Mouse (Mus musculus): ENCODE measurements around the gene Pola1. TPM values are rescaled to one million over a fixed set of nuclear protein-coding genes. Genes with fewer than 3 reads are reported as not detected.

Gene Pola1
- polyA plus RNA-seq, 1 experiment from 2014 or later = 5.3 TPM

DNA sequence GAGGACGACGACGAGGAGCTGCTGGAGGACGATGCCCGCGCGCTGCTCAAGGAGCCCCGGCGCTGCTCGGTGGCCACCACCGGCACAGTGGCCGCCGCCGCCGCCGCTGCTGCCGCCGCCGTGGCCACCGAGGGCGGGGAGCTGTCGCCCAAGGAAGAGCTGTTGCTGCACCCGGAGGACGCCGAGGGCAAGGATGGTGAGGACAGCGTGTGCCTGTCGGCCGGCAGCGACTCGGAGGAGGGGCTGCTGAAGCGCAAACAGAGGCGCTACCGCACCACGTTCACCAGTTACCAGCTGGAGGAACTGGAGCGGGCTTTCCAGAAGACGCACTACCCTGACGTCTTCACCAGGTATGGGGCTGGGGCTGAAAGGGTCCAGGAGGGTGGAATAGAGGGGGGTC is 342.9 kb downstream of the Pola1 start:
- no peak overlapping the region for H3K9ac ChIP-seq (replicated peaks)
- no peaks in the 10 kb centered on the region for H3K36me3 ChIP-seq (replicated peaks; ENCODE audit: insufficient read depth, low read length)
- TF ChIP-seq EP300 (IDR thresholded peaks at IDR 0.05; ENCODE audit: low read depth) = no peak
- ATAC-seq = no peak
- H3K4me2 ChIP-seq (ENCODE audit: low read depth, low read length) = peak overlapping the region; percentile 65
- H3K4me1 ChIP-seq (ENCODE audit: insufficient read depth) = no peaks in the 10 kb centered on the region
- H3K9me3 ChIP-seq (ENCODE audit: low read length) = peaks cover 4% of the 10 kb centered on the region; the same call in 1 of the 2 replicates
- peaks cover 93% of the 10 kb centered on the region for H3K27me3 ChIP-seq (ENCODE audit: insufficient read depth, low read length)
- H3K4me3 ChIP-seq (ENCODE audit: low read depth, low read length) = peak overlapping the region; percentile 36
- H3K27ac ChIP-seq (ENCODE audit: low read depth) = no peak overlapping the region
- WGBS (ENCODE audit: insufficient replicate concordance) = 21% methylated on average over 26 of the region's 37 CpGs
- no peak for DNase-seq

- TF ChIP-seq EP300 (IDR thresholded peaks at IDR 0.05; ENCODE audit: low read depth) = no peak
- TF ChIP-seq CTCF (IDR thresholded peaks at IDR 0.05; ENCODE audit: low read depth) = no peak
- Histone ChIP-seq H3K4me3 (ENCODE audit: low read depth, low read length) (peak overlapping the region; percentile 36), H3K4me2 (ENCODE audit: low read depth, low read length) (peak overlapping the region; percentile 65), H3K36me3 (replicated peaks; ENCODE audit: insufficient read depth, low read length) (no peaks in the 10 kb centered on the region), H3K9ac (replicated peaks) (no peak overlapping the region), H3K4me1 (ENCODE audit: insufficient read depth) (no peaks in the 10 kb centered on the region), H3K27ac (ENCODE audit: low read depth) (no peak overlapping the region), H3K9me3 (ENCODE audit: low read length) (peaks cover 4% of the 10 kb centered on the region; the same call in 1 of the 2 replicates), H3K27me3 (ENCODE audit: insufficient read depth, low read length) (peaks cover 88% of the 10 kb centered on the region)
- no peak for DNase-seq
- WGBS (ENCODE audit: insufficient replicate concordance) = 16% methylated on average over 16 of the region's 37 CpGs
- no peak for ATAC-seq
Measured at GRCm38 (mm10) chrX:93288339-93288738, 343.6 kb downstream of the Pola1 start.

- ATAC-seq (peak; percentile 73; the same call in 1 of the 2 replicates), DNase-seq (peak; percentile 52)
- Histone ChIP-seq H3K4me2 (ENCODE audit: low read depth, low read length) (peak within 1 kb of the TSS; percentile 26; the same call in 1 of the 2 replicates), H3K4me3 (ENCODE audit: low read depth, low read length) (peak within 1 kb of the TSS; percentile 8; the same call in 1 of the 2 replicates), H3K27ac (ENCODE audit: low read depth) (no peak within 1 kb of the TSS), H3K36me3 (replicated peaks; ENCODE audit: insufficient read depth, low read length) (no peaks in the 10 kb centered on the region), H3K4me1 (ENCODE audit: insufficient read depth) (0 out of 2 replicates have a peak, but pooled peaks cover 2% of the 10 kb centered on the region), H3K27me3 (ENCODE audit: insufficient read depth, low read length) (peaks cover 91% of the 10 kb centered on the region), H3K9me3 (ENCODE audit: low read length) (peaks cover 4% of the 10 kb centered on the region; the same call in 1 of the 2 replicates), H3K9ac (replicated peaks) (no peak within 1 kb of the TSS)
- TF ChIP-seq EP300 (IDR thresholded peaks at IDR 0.05; ENCODE audit: low read depth) (no peak), CTCF (IDR thresholded peaks at IDR 0.05; ENCODE audit: low read depth) (no peak)
- 21% methylated on average over 31 of the region's 31 CpGs for WGBS (ENCODE audit: insufficient replicate concordance)
Measured at GRCm38 (mm10) chrX:93286291-93286893, 345.6 kb downstream of the Pola1 start, which contains the start of gene Arx. TSS of gene Arx (plus strand) at chrX:93286445.

GRCm38 (mm10) chrX:93285091-93285490 is 346.9 kb downstream of the Pola1 start:
- Histone ChIP-seq H3K27me3 (ENCODE audit: insufficient read depth, low read length) (peaks cover 88% of the 10 kb centered on the region), H3K36me3 (replicated peaks; ENCODE audit: insufficient read depth, low read length) (no peaks in the 10 kb centered on the region), H3K4me2 (ENCODE audit: low read depth, low read length) (no peak overlapping the region), H3K27ac (ENCODE audit: low read depth) (no peak overlapping the region), H3K9ac (replicated peaks) (no peak overlapping the region), H3K4me1 (ENCODE audit: insufficient read depth) (0 out of 2 replicates have a peak, but pooled peaks cover 2% of the 10 kb centered on the region), H3K9me3 (ENCODE audit: low read length) (peaks cover 4% of the 10 kb centered on the region; the same call in 1 of the 2 replicates), H3K4me3 (ENCODE audit: low read depth, low read length) (no peak overlapping the region)
- WGBS (ENCODE audit: insufficient replicate concordance) = 19% methylated on average over 10 of the region's 10 CpGs
- TF ChIP-seq CTCF (IDR thresholded peaks at IDR 0.05; ENCODE audit: low read depth) (no peak), EP300 (IDR thresholded peaks at IDR 0.05; ENCODE audit: low read depth) (no peak)
- ATAC-seq = no peak
- DNase-seq = no peak

GRCm38 (mm10) chrX:93281756-93282155 is 350.2 kb downstream of the Pola1 start:
- no peak for ATAC-seq
- DNase-seq = no peak
- Histone ChIP-seq H3K36me3 (replicated peaks; ENCODE audit: insufficient read depth, low read length) (no peaks in the 10 kb centered on the region), H3K27ac (ENCODE audit: low read depth) (no peak overlapping the region), H3K9me3 (ENCODE audit: low read length) (peaks cover 2% of the 10 kb centered on the region; the same call in 1 of the 2 replicates), H3K9ac (replicated peaks) (no peak overlapping the region), H3K4me3 (ENCODE audit: low read depth, low read length) (no peak overlapping the region), H3K4me2 (ENCODE audit: low read depth, low read length) (peak overlapping the region; percentile 50; the same call in 1 of the 2 replicates), H3K27me3 (ENCODE audit: insufficient read depth, low read length) (peaks cover 70% of the 10 kb centered on the region), H3K4me1 (ENCODE audit: insufficient read depth) (0 out of 2 replicates have a peak, but pooled peaks cover 2% of the 10 kb centered on the region)
- 11% methylated on average over 5 of the region's 5 CpGs for WGBS (ENCODE audit: insufficient replicate concordance)
- TF ChIP-seq EP300 (IDR thresholded peaks at IDR 0.05; ENCODE audit: low read depth) = no peak
- TF ChIP-seq CTCF (IDR thresholded peaks at IDR 0.05; ENCODE audit: low read depth) = no peak

- Histone ChIP-seq H3K36me3 (replicated peaks; ENCODE audit: insufficient read depth, low read length) (no peaks in the 10 kb centered on the region), H3K4me1 (ENCODE audit: insufficient read depth) (0 out of 2 replicates have a peak, but pooled peaks cover 2% of the 10 kb centered on the region), H3K9me3 (ENCODE audit: low read length) (no peaks in the 10 kb centered on the region), H3K9ac (replicated peaks) (no peak overlapping the region), H3K27ac (ENCODE audit: low read depth) (no peak overlapping the region), H3K4me3 (ENCODE audit: low read depth, low read length) (no peak overlapping the region), H3K4me2 (ENCODE audit: low read depth, low read length) (peak overlapping the region; percentile 50), H3K27me3 (ENCODE audit: insufficient read depth, low read length) (peaks cover 64% of the 10 kb centered on the region)
- DNase-seq = peak; percentile 68
- 15% methylated on average over 21 of the region's 23 CpGs for WGBS (ENCODE audit: insufficient replicate concordance)
- no peak for TF ChIP-seq EP300 (IDR thresholded peaks at IDR 0.05; ENCODE audit: low read depth)
- peak; percentile 66 for TF ChIP-seq CTCF (IDR thresholded peaks at IDR 0.05; ENCODE audit: low read depth)
- no peak for ATAC-seq
Measured at GRCm38 (mm10) chrX:93281028-93281723, 350.8 kb downstream of the Pola1 start.

Measured in liver, postnatal 0 days (tissue).